Mouse (Mus musculus): ENCODE measurements around the gene Dnah11.
A peak's percentile ranks its signal among the peaks of the same experiment; 100 is the strongest.

The Dnah11 gene

DNA sequence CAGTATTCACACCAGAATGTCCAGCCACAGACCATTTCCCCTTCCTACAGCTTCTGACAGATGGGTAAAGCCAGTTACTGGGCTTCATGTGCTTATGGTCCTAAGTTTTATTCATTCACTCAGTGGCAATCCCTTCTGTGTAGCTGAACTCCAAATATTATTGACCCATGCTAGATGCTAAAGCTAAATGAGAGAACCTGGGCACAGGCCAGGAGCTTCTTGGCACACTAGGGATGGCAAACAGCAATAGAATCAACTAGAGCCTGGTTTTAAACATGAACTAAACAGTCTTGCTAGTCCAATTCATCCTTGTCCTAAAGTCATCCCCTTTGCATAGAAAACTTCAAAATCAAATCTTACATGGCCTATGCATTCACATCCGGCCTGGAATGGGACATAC lies 113.6 kb downstream of the Dnah11 start:
- DNase-seq (ENCODE audit: low spot score) = no peak

DNA sequence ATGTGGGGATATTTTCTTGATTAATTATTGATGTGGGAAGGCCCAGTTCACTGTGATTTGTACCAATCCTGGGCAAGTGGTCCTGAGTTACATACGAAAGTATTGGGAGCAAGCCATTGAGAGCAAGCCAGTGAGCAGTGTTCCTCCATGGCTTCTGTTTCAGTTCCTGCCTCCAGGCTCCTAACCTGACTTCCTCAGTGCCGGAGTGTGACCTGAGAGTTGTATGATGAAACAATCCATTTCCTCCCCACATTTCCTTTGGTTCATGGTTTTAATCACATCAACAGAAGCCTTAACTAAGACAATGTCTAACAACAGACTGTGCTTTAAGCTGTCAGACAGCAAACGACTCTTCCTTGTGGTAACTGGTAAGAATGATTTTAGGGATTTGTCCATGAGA lies 114.0 kb downstream of the Dnah11 start:
- DNase-seq (ENCODE audit: low spot score) = no peak

DNA sequence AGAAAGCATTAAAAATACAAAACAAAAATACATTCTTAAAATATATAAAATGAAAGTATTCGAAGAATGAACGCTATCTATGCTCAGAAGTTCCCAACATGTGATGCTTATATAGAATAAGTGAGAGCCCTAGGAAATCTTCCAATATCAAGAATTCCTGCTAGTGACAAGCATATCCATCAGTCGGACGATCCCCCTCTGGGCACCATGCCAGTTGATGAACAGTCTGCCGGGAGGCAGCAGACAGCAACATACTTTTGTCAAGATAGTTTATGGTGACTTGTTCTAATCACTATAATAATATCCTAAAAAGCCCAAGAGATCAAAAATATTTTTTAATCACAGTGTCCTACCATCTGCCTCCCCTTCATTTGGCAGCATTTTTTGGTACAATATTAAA lies 114.7 kb downstream of the Dnah11 start:
- no peak for DNase-seq (ENCODE audit: low spot score)

DNA sequence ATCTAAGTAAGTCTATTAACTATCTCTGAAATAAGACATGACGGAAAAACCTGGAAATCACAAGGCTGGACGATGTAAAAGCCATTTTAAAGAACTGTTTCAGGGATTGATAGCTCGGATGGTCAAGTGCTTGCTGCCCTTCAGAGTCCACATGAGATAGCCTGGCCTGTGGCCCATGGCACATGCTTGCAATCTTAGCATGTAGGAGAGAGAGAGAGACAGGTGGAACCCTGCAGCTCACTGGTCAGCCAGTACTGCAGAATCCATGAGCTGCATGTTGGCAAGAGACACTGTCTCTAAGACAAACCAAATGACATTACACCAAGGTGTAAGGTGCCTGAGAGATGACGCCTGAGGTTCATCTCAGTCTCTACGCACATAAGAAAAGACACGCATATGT lies 118.4 kb downstream of the Dnah11 start:
- no peak for DNase-seq (ENCODE audit: low spot score)

DNA sequence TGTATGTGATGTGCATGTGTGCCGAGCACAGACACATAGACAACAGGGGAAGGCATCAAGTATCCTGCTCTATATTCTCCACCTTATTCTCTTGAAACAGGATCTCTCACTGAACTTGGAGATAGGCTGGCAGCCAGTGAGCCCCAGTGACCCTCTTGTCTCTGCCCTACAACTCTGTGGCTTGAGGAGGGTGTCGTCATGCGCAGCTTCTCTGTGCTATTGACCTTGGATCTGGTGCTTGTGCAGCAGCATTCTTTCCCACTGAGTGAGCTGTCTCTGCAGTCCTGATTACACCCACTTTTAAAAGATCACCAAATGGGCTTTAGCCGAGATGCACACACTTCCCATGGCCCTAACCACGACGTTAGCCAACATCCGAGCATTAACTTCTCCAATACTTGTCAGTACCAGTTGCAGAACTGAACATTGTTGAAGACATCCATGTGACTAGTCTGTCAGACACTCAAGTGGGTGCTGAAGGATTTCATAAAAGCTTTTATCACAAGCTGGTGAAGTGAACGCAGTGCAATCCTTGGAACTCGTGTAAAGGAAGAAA lies 120.3 kb downstream of the Dnah11 start:
- DNase-seq (ENCODE audit: low spot score) = no peak

DNA sequence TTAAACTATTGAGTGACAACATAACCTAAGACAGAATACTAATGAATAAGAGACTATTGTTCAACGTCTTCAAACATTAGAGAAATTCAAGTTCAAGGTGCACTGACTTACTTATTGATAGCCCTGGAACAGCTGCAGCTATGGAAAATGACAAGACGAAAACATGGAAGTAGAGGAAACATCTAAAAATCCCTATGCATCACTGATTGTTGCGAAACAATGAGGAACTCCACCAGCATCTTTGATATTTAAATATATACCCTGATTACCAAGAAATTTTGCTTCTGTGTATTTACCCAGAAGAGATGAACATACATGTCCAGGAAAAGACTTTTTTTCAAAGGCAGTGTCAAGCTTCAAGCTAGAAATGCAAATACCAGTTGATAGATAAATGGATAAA lies 122.0 kb downstream of the Dnah11 start:
- DNase-seq (ENCODE audit: low spot score) = no peak

DNA sequence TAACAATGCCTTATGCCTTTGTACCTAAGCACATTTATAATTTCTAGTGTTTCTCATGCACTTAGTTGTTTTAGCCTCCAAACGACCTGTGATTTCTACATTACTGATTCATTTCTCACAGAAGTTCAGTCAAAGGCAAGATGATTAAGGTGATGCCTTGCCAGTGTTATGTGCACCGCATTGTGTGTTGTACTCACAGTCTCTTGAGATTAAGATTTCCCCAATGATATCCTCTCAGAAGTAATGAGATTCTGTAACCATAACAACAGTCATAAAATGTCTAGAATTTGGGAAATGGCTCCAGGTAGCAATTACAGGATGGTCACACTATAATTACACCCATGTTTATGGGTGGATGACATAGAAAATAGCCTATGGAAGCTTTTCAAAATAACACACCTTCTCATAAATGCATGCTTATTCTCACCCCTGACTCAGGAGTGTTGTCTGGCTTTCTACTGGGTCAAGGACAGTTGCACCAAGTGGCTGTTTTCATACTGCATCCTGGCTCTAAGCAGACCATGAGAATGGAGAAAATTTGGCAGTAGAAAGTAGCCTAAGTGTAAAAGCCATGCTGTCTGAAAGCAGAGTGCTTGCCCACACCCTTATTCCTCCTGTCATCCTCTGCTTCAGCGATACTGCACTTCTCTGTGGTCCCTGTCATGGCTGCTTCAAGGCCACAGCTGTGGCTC lies 126.5 kb downstream of the Dnah11 start:
- no peak for DNase-seq (ENCODE audit: low spot score)

DNA sequence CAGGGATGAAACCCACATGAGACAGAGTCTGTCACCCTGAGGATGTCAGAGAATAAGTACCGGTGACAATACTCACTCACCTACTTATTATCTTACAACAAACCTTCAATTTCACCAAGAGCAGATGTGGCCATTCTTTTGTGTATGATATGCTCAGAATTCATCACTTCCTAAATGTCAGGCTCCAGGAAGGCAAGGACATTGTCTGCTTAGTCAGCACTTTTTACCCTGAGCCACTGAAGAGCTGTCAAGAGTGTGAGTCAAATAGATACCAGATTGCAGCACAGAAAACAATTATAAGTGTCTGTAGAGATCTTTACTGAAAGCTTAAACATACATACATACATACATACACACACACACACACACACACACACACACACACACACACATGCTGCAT lies 127.2 kb downstream of the Dnah11 start:
- DNase-seq (ENCODE audit: low spot score) = no peak

DNA sequence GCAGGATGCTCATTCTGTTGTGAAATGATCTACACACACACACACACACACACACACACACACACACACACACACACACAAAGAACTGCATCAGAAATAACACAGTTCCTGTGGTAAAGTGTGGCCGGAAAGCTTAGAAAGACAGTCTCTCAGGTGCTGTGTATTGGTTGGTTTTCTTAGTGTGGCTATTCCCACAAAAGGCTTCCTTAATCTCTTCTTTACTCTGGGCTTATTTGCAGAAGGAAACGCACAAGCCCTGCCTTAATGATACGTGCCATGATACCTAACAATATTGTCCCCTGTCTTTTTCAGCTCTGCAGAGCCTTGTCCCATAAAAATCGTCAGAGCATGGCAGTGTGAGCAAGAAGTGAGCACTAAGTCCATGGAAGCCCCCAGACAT lies 130.1 kb downstream of the Dnah11 start:
- no peak for DNase-seq (ENCODE audit: low spot score)

DNA sequence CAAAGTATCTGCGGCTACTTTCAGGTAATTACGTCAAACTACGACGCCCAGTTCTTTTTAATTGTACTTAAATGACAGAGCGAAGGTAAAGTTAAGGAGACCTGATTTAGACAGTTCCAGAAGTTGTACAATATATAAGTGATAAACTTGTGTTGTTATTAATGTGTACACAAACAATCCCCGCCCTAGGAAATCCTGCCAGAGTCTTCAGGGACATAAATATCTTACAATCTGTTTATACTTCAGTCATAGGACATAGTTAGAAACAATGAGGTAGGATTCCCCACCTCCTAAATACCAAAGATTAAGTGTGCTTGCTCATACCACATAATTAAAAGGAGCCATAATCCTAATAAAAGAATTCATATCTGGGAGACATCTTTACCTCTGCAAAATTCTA lies 136.5 kb downstream of the Dnah11 start:
- no peak for DNase-seq (ENCODE audit: low spot score)

DNA sequence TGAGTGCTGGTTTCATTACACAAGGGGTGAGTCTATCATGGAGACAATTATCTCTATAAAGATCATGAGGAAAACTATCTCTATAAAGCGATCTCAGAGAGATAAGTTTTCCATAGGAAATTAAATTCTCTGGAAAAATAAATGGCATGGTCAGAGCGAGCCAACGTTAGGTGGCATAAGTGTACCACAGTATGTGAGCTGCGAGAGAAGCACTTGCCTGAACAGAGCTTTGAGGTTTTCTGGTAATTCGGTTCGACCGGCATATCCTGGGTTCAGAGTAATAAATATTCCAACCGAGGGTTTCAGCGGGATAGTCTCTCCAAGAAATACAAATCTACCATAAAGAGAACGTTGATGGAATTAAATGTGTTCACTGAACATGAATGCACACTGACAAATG lies 142.0 kb downstream of the Dnah11 start:
- no peak for DNase-seq (ENCODE audit: low spot score)

DNA sequence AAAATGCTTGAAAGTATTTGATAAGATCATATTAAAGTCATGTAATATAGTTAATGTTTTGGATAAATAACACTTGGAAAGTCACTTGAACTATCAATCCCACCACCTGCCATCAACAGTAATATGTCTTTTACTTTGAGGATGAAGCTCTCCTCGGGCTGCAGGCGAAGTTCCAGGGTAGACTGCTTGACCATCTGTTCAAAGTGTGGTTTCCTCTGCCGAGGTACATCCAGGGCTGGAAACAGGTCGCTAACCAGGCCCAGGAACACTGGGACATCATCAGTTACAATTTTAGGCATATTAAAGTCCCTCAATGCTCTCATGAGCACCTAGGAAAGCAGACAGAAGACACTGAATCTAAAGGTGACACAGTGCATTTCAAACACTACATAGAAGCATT lies 153.5 kb downstream of the Dnah11 start:
- no peak for DNase-seq (ENCODE audit: low spot score)

DNA sequence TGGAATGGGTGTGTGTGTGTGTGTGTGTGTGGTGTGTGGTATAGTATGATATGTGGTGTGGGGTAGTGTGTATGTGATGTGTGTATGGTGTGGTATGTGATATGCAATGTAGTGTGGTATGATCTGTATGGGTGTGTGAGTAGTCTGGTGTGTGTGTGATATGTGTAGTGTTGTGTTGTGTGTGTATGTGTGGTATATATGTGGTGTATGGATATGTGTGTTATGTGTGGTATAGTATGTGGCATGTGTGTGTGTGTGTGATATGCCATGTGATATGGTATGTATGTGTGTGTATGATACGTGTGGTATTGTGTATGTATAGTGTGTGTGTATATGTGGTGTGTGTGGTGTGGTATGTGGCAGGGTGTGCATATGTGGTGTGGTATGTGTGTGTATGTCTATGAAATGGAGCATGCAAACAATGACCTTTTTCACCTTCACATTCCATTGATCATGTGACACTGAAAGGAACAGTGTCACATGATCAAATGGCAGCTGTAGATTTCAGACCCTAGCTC lies 155.7 kb downstream of the Dnah11 start:
- DNase-seq (ENCODE audit: low spot score) = no peak

DNA sequence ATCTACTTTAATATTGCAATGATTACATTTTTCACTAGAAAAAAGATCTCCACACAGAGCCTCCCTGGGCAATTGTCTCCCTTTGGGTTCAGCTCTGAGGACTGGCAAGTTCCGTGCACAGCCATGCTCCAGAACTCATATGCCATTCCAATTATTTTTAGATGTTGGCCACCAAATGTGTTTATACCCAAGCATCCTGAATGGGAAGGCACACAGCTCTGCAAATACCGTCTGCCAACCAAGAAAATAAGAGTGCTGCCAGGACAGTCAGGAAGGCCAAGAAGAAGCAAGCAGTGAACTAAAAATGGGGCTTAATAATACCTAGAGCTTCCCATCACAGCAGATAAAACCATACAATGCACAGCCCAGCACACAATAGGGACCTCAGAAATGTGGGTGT lies 156.6 kb downstream of the Dnah11 start:
- no peak for DNase-seq (ENCODE audit: low spot score)

DNA sequence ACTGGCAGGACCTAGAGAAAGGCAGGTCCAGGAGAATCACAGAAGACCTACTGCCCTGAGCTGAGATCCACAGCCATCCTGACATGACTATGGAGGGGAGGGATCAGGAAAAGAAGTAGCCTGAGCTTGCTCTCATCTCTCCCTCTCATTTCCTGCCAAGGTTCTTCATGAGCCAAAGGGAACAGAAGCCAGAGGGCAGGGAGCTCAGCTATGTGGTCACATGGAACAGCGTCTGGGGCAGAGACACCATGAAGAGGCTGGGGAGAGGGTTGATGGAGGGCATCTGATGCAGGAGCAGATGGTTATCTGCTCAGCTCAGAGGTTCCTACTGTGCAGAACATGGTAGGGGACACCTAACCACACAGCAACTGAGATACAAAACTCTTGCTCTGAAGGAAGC lies 163.9 kb downstream of the Dnah11 start:
- no peak for DNase-seq (ENCODE audit: low spot score)

DNA sequence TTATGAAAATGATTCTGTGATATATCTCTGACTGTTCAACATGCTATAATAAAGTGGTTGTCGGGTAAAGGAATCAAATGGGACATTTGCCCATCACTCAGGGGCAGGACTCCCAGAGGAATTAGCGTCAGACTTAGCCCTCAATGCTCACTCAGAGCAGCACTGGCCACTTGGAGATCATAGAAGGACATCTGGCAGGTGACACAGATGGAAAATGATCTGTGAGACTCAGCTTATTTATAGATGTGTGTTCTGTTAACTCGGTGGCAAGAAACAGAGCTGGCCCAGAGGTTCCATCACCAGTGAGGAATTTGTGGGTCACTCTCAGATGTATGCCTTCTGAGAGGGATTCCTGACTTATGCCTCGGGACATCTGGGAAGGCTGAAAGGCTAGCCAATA lies 173.1 kb downstream of the Dnah11 start:
- no peak for DNase-seq (ENCODE audit: low spot score)

DNA sequence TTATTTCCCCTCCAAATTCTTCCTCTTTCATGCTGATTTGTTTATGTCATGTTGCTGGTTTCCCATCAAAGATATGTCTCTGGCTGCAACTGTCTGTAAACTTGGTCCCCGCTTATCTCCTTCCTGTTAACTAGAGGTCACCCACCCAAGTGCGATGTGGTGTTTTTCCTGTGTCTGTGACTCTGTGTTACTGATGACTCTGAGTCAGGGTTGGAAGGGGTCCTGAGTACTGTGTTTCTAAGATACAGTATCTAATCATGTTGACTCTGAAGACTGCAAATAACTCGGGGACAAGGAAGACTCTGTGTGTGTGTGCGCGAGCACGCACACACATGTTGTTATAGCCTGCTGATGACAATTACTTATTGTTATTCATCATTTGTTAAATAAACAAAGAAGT lies 179.9 kb downstream of the Dnah11 start:
- DNase-seq (ENCODE audit: low spot score) = no peak

DNA sequence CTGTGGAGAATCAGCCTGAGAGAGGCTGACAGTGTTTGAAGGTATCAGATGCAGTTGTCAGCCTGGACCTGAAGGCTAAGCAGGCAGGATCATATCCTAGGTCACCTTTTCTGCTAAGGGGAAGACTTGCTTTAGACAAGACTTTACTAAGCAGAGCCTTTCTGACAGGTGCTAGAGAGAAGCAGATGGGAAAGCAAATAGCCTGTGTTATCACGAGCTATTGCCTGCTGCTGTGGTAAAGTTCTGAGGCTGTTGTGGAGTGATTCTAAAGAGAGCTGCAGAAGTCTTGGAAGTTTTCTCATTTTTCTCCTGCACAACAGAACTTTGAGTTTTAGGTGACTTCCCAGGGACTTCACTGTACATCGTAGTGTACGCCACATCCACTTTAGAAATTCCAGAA lies 185.0 kb downstream of the Dnah11 start:
- no peak for DNase-seq (ENCODE audit: low spot score)

DNA sequence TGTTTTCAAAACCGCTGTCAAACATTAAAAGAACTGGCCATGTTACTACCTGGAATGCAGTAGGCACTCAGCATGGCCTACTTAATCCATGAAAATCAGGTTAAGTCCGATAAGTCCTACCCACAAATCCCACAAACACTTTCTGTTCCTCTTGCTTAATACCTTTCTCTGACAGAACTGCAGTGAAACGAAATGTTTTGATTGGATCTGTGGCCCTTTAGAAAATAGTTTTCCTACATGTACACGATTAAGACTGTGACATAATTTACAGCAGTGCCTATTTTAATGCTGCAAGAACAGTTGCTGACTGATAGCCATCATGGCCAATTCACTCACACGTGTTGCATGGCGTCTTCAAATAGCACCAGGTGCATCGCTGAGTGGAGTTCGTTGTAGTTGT lies 186.9 kb downstream of the Dnah11 start:
- DNase-seq (ENCODE audit: low spot score) = no peak

DNA sequence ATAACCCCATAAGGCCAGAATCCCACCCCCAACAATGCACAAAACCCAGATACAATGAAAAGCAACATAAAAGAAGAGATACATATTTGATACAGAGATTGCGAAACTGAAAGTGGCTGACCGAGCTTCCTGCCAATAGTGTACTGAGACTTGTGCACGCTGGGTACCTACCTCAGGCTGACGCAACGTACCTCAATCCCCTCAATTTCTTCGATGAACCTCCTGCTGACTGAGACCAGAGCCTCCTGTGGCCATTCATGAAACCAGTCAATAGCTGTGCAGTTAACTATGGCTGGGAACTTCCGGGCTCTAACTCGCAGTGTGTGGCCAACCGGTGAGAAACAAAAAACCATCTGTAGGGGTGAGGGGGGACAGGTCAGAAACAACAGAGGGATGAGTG lies 203.9 kb downstream of the Dnah11 start:
- no peak for DNase-seq (ENCODE audit: low spot score)

DNA sequence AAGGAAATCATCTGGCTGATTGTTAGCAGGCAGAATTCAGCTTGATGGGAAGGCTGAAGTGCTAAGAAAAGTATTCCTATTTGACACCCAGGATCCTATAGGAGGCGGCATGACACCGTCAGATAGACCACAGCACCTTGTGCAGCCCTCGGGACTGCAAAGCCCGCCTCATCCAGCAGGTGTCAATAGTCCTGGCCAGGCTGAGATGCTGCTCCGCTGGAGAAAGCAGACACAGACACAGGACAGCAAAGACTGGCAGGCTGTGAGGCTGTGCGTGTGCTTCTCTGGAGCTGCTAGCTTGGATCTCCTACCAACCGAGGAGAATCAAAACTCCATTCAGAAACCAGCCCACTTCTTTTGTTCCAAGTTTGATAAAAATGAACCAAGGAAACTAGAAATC lies 205.3 kb downstream of the Dnah11 start:
- peak; percentile 52 for DNase-seq (ENCODE audit: low spot score)

DNA sequence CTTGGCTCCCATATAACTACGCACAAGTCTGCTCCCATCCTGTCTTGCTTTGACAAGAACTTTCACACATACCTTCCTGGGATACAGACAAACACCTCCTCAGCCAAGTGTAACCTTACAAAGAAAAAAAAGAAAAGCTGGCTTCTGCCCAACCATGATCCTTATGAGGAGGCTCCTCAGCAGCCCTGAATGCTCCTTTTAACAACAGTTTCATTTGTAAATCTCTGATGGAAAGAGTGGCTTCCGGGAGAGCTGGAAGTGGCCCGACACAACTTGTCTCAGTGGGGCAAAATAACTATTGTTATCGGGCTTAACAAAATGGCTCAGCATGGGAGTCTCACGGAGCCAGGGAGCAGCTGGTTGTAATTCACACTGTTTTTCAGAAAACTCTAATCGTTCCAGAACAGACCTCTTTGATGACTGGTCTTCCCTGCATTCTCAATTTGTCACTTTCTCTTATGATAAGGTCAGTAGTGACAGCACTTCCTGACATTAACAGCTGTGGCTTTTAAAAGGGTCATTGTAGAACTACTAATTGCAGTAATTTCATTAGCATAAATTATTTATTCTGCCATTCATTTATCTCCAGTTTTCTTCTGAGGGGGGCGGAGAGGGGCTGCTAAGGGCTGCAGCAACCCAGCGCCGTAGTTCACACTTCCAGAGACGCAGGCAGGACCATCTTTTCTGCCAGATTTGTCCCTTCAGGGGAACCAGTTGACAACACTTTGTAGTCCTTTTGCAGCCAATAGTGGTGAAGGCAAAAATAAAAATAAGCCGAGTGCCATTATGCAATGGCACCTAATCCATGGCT lies 209.6 kb downstream of the Dnah11 start:
- DNase-seq (ENCODE audit: low spot score) = no peak

DNA sequence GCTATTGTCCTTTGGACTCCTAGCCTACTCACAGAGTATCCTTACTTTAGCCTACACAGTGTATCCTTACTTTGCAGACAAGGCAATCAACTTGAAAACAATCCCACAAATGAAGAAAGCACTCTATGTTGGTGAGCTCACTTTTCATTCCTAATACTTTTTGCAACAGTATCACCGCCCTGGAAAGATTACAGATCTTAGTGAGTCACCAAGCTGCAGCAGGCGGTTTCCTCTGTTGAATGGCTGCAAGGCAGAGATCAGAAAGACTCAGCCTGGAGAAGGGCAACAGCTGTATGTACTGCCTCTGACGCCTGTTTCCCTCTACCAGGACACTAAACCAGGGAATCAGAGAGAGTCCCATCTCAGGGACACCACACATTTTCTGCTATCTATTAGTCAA lies 218.5 kb downstream of the Dnah11 start:
- DNase-seq (ENCODE audit: low spot score) = no peak

Measured in ovary, adult 18-20 months (tissue).